ENCODE assay signal across 21 mouse cellular contexts in the genomic region with DNA sequence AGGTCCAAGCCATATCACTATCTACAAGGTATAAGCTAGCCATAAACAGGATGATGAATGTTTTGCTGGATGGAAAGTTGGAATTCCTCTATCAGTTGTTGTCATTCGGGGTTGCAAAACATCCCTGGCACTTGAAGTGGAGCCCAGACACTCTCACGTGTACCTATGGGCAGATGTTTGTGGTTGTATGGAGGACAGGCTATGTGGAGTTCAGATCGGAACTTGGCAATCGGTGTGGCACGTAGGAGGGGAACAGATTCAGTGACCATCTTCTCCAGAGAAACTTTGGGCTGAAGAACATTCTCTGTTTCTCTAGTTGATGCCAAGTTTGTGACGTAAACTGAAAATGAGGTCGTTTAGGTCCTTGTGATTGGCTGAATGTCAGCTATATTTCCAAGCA. TPM values are rescaled to one million over a fixed set of nuclear protein-coding genes. Genes with fewer than 3 reads are reported as not detected.
DNase-seq lines count a peak whose midpoint lies in the region; ATAC-seq lines count a peak whose summit lies in the region.
"Had no signal": no experiment of that assay in that cellular context is flagged by ENCODE, and none has a peak within 500 bp of the region (broad histone marks: within the 10 kb centered on the region; RNA-seq: fewer than 3 reads in every experiment).

No protein-coding gene starts in this region.

- no peak overlapping the region for H3K4me2 ChIP-seq in heart, embryonic 11.5 days
- H3K4me2 ChIP-seq: embryonic facial prominence, embryonic 12.5 days; forebrain, embryonic 13.5 days; forebrain, embryonic 15.5 days had no signal

- H3K36me3 ChIP-seq in heart, embryonic 11.5 days (ENCODE audit: control insufficient read depth, insufficient read depth, low read length), result no peaks in the 10 kb centered on the region
- H3K36me3 ChIP-seq: embryonic facial prominence, embryonic 10.5 days; embryonic facial prominence, embryonic 12.5 days; forebrain, embryonic 15.5 days had no signal

- 84% methylated on average over 7 of the region's 7 CpGs for WGBS in heart, embryonic 11.5 days (ENCODE audit: insufficient replicate concordance)

- H3K27me3 ChIP-seq in heart, embryonic 11.5 days (ENCODE audit: control insufficient read depth, insufficient read depth, low read length), result no peaks in the 10 kb centered on the region
- H3K27me3 ChIP-seq: embryonic facial prominence, embryonic 12.5 days; forebrain, embryonic 13.5 days; forebrain, embryonic 15.5 days; Patski had no signal

- no peak for ATAC-seq in heart, embryonic 11.5 days (replicated peaks; ENCODE audit: insufficient number of reproducible peaks, low FRiP score, low TSS enrichment)
- ATAC-seq: activated CD4-positive, CD25-positive, alpha-beta regulatory T cell, adult 4 months; forebrain, embryonic 13.5 days; forebrain, embryonic 15.5 days; forebrain, postnatal 0 days; Patski had no signal

- no peak overlapping the region for H3K4me3 ChIP-seq in heart, embryonic 11.5 days (ENCODE audit: low read depth, low read length)
- H3K4me3 ChIP-seq: embryonic facial prominence, embryonic 10.5 days; embryonic facial prominence, embryonic 12.5 days; forebrain, embryonic 13.5 days; forebrain, embryonic 15.5 days had no signal

- H3K27ac ChIP-seq in heart, embryonic 11.5 days (ENCODE audit: low read depth, low read length), result no peak overlapping the region
- H3K27ac ChIP-seq: embryonic facial prominence, embryonic 10.5 days; embryonic facial prominence, embryonic 12.5 days; forebrain, embryonic 13.5 days; forebrain, embryonic 15.5 days had no signal

- no peak overlapping the region for H3K9ac ChIP-seq in heart, embryonic 11.5 days (ENCODE audit: low read depth, low read length)
- H3K9ac ChIP-seq: embryonic facial prominence, embryonic 12.5 days; forebrain, embryonic 13.5 days; forebrain, embryonic 15.5 days; forebrain, postnatal 0 days had no signal

- DNase-seq in heart, adult 11 months, result peak; percentile 83
- peak; percentile 9 for DNase-seq in ovary, postnatal 36 days (ENCODE audit: low spot score)
- no peak for DNase-seq in ovary, postnatal 14 days (ENCODE audit: low spot score)
- peak; percentile 8 for DNase-seq in adipocyte (ENCODE audit: low spot score)
- DNase-seq in adrenal gland, postnatal 10 days, result no peak
- DNase-seq: adrenal gland, adult 2 months; adrenal gland, postnatal 14 days; adrenal gland, postnatal 36 days; cerebellum, adult 11-12 months; cerebellum, adult 2 months; cerebellum, adult 9-10 months; cerebellum, postnatal 10 days; cerebellum, postnatal 25 days; forebrain, postnatal 0 days had no signal

- H3K9me3 ChIP-seq in heart, embryonic 11.5 days (replicated peaks; ENCODE audit: control insufficient read depth, low read length), result no peaks in the 10 kb centered on the region; the same call in 1 of the 2 replicates
- H3K9me3 ChIP-seq: embryonic facial prominence, embryonic 10.5 days; embryonic facial prominence, embryonic 12.5 days; forebrain, embryonic 13.5 days; forebrain, embryonic 15.5 days had no signal

- no peaks in the 10 kb centered on the region for H3K4me1 ChIP-seq in heart, embryonic 11.5 days (ENCODE audit: control insufficient read depth, insufficient read depth, low read length)
- H3K4me1 ChIP-seq: embryonic facial prominence, embryonic 10.5 days; embryonic facial prominence, embryonic 12.5 days; forebrain, embryonic 13.5 days; forebrain, embryonic 15.5 days had no signal

RNA-seq across cellular contexts. Expression of gene Thsd4, which starts 51.2 kb away (rescaled TPM):
- 10.6 and 14.6 TPM in 2 replicates for polyA plus RNA-seq in heart, embryonic 11.5 days (2014; fragmentation: Nextera tagmentation; extraction: Ambion mirVana)
- 10 to 100 TPM; 10.1 to 10.6 TPM for total RNA-seq in adrenal gland, postnatal 10 days (2021)
- polyA plus RNA-seq: activated CD4-positive, CD25-positive, alpha-beta regulatory T cell, adult 4 months had no signal

Comparison
In these comparisons a context has a peak if more than half of its experiments do, and no peak if none do; other contexts are left out.
1. DNase-seq: peak in heart, adult 11 months (single experiment), ovary, postnatal 36 days (single experiment) and adipocyte (single experiment); none in ovary, postnatal 14 days (single experiment) and adrenal gland, postnatal 10 days (single experiment).